Comparison of ENCODE assay signal across 22 mouse cellular contexts in genomic region chr10:93214251-93214650, GRCm38 (mm10). TPM values are rescaled to one million over a fixed set of nuclear protein-coding genes. Genes with fewer than 3 reads are reported as not detected.
A peak's percentile ranks its signal among the peaks of the same experiment; 100 is the strongest.
DNase-seq lines count a peak whose midpoint lies in the region; ATAC-seq and TF ChIP-seq lines count a peak whose summit lies in the region.
"Had no signal": no experiment of that assay in that cellular context is flagged by ENCODE, and none has a peak within 500 bp of the region (broad histone marks: within the 10 kb centered on the region; RNA-seq: fewer than 3 reads in every experiment).

No protein-coding gene starts in this region.

- H3K4me1 ChIP-seq in liver, adult 2 months (ENCODE audit: control insufficient read depth, insufficient read depth, low read length): peaks cover 18% of the 10 kb centered on the region
- H3K4me1 ChIP-seq in liver, embryonic 12.5 days: peaks cover 8% of the 10 kb centered on the region
- peaks cover 12% of the 10 kb centered on the region for H3K4me1 ChIP-seq in kidney, adult 2 months (ENCODE audit: control insufficient read depth, insufficient read depth, low read length)
- no peaks in the 10 kb centered on the region for H3K4me1 ChIP-seq in kidney, postnatal 0 days (replicated peaks; ENCODE audit: insufficient read depth, low read length)
- H3K4me1 ChIP-seq in forebrain, postnatal 0 days (ENCODE audit: insufficient read depth): no peaks in the 10 kb centered on the region; the same call in 1 of the 2 replicates
- no peaks in the 10 kb centered on the region for H3K4me1 ChIP-seq in midbrain, embryonic 15.5 days
- H3K4me1 ChIP-seq: forebrain, embryonic 10.5 days; heart, embryonic 12.5 days; hindbrain, embryonic 12.5 days; midbrain, embryonic 10.5 days had no signal

- H3K4me2 ChIP-seq in liver, embryonic 12.5 days: no peak overlapping the region
- H3K4me2 ChIP-seq in kidney, postnatal 0 days (ENCODE audit: low read length): no peak overlapping the region
- no peak overlapping the region for H3K4me2 ChIP-seq in forebrain, postnatal 0 days (ENCODE audit: low read depth)
- no peak overlapping the region for H3K4me2 ChIP-seq in midbrain, embryonic 15.5 days
- H3K4me2 ChIP-seq: heart, embryonic 12.5 days; hindbrain, embryonic 12.5 days; stomach, embryonic 15.5 days had no signal

- peak; percentile 91 for DNase-seq in liver, adult 2 months (ENCODE audit: extremely low read depth, low read depth, low spot score)
- peak; percentile 85 for DNase-seq in kidney, adult 2 months
- peak; percentile 43 for DNase-seq in kidney, postnatal 0 days (ENCODE audit: low spot score)
- peak; percentile 54 for DNase-seq in yolk sac, embryonic 10.5 days (ENCODE audit: low spot score)
- no peak for DNase-seq in forebrain, postnatal 0 days
- DNase-seq: cerebellum, adult 11 months; cerebellum, adult 9-11 months; gastrocnemius, postnatal 14 days; heart, adult 18-20 months; heart, postnatal 10 days; thymus, postnatal 25 days had no signal

- H3K36me3 ChIP-seq in liver, adult 2 months (ENCODE audit: control insufficient read depth, insufficient read depth, low read length): peaks cover 35% of the 10 kb centered on the region
- peaks cover 77% of the 10 kb centered on the region for H3K36me3 ChIP-seq in liver, embryonic 12.5 days
- no peaks in the 10 kb centered on the region; the same call in 1 of the 2 replicates for H3K36me3 ChIP-seq in kidney, adult 2 months (ENCODE audit: control insufficient read depth, insufficient read depth, low read length)
- H3K36me3 ChIP-seq in kidney, postnatal 0 days (ENCODE audit: insufficient read depth, low read length): peaks cover 13% of the 10 kb centered on the region
- peaks cover 38% of the 10 kb centered on the region for H3K36me3 ChIP-seq in forebrain, postnatal 0 days (ENCODE audit: insufficient read depth)
- H3K36me3 ChIP-seq in midbrain, embryonic 15.5 days (replicated peaks): peaks cover 35% of the 10 kb centered on the region

- TF ChIP-seq CTCF in liver, adult 2 months (IDR thresholded peaks at IDR 0.05; ENCODE audit: low read depth, low read length): no peak
- TF ChIP-seq CTCF in kidney, adult 2 months (conservative IDR thresholded peaks at IDR 0.05; ENCODE audit: insufficient read depth, insufficient read length, low read depth, low read length): no peak
- no peak for TF ChIP-seq CTCF in kidney, postnatal 0 days (IDR thresholded peaks at IDR 0.05; ENCODE audit: low read depth)
- TF ChIP-seq CTCF in forebrain, postnatal 0 days (IDR thresholded peaks at IDR 0.05; ENCODE audit: low read depth): no peak

- H3K4me3 ChIP-seq in liver, adult 2 months (ENCODE audit: insufficient read depth, low read depth, low read length): no peak overlapping the region
- H3K4me3 ChIP-seq in liver, embryonic 12.5 days: no peak overlapping the region
- no peak overlapping the region for H3K4me3 ChIP-seq in kidney, adult 2 months (ENCODE audit: insufficient read depth, low read depth, low read length)
- H3K4me3 ChIP-seq in kidney, postnatal 0 days (replicated peaks; ENCODE audit: low read depth, low read length): no peak overlapping the region
- no peak overlapping the region for H3K4me3 ChIP-seq in forebrain, postnatal 0 days (ENCODE audit: low read depth, low read length)
- no peak overlapping the region for H3K4me3 ChIP-seq in midbrain, embryonic 15.5 days
- H3K4me3 ChIP-seq: forebrain, embryonic 10.5 days; heart, embryonic 12.5 days; hindbrain, embryonic 12.5 days; midbrain, embryonic 10.5 days; stomach, embryonic 15.5 days had no signal

- peaks cover 8% of the 10 kb centered on the region; the same call in 1 of the 2 replicates for H3K79me2 ChIP-seq in liver, adult 2 months (ENCODE audit: control insufficient read depth, insufficient read depth, low read length)

- no peak overlapping the region for H3K9ac ChIP-seq in liver, adult 2 months (ENCODE audit: low read depth, low read length)
- H3K9ac ChIP-seq in liver, embryonic 12.5 days: no peak overlapping the region
- H3K9ac ChIP-seq in kidney, postnatal 0 days (ENCODE audit: low read depth, low read length): no peak overlapping the region
- no peak overlapping the region for H3K9ac ChIP-seq in forebrain, postnatal 0 days
- H3K9ac ChIP-seq in midbrain, embryonic 15.5 days: no peak overlapping the region
- H3K9ac ChIP-seq: heart, embryonic 12.5 days; hindbrain, embryonic 12.5 days; liver, embryonic 14.5 days; stomach, embryonic 15.5 days had no signal

- H3K27me3 ChIP-seq in liver, adult 2 months (ENCODE audit: control insufficient read depth, insufficient read depth, low read length): no peaks in the 10 kb centered on the region
- H3K27me3 ChIP-seq in liver, embryonic 12.5 days (replicated peaks): no peaks in the 10 kb centered on the region
- H3K27me3 ChIP-seq in kidney, adult 2 months (replicated peaks; ENCODE audit: control insufficient read depth, insufficient read depth, low read length): no peaks in the 10 kb centered on the region
- H3K27me3 ChIP-seq in kidney, postnatal 0 days (ENCODE audit: insufficient read depth, low read length): no peaks in the 10 kb centered on the region
- no peaks in the 10 kb centered on the region for H3K27me3 ChIP-seq in forebrain, postnatal 0 days (ENCODE audit: insufficient read depth, low read length)
- H3K27me3 ChIP-seq in midbrain, embryonic 15.5 days (replicated peaks): no peaks in the 10 kb centered on the region
- H3K27me3 ChIP-seq: heart, embryonic 12.5 days; hindbrain, embryonic 12.5 days; stomach, embryonic 15.5 days had no signal

- WGBS in liver, adult 2 months: 9% methylated on average over 4 of the region's 4 CpGs
- WGBS in liver, embryonic 12.5 days (ENCODE audit: insufficient replicate concordance): 62% methylated on average over 4 of the region's 4 CpGs
- WGBS in kidney, adult 2 months: 24% methylated on average over 4 of the region's 4 CpGs
- WGBS in kidney, postnatal 0 days: 31% methylated on average over 4 of the region's 4 CpGs
- WGBS in forebrain, postnatal 0 days: 64% methylated on average over 4 of the region's 4 CpGs
- 73% methylated on average over 4 of the region's 4 CpGs for WGBS in midbrain, embryonic 15.5 days

- ATAC-seq in liver, embryonic 12.5 days: no peak
- ATAC-seq in kidney, postnatal 0 days (replicated peaks; ENCODE audit: low FRiP score, low read depth): 0 out of 2 replicates have a peak, but pooled peaks have one; percentile 57
- ATAC-seq in forebrain, postnatal 0 days: no peak
- ATAC-seq in midbrain, embryonic 15.5 days (replicated peaks): no peak
- ATAC-seq: forebrain, embryonic 16.5 days; inflammation-experienced regulatory T-cells, adult 6 months; lung, postnatal 0 days had no signal

- peak overlapping the region; percentile 3; the same call in 1 of the 2 replicates for H3K27ac ChIP-seq in liver, adult 2 months (replicated peaks; ENCODE audit: insufficient read depth, low read depth, low read length)
- H3K27ac ChIP-seq in liver, embryonic 12.5 days: no peak overlapping the region
- peak overlapping the region; percentile 32; the same call in 1 of the 2 replicates for H3K27ac ChIP-seq in kidney, adult 2 months (ENCODE audit: insufficient read depth, low read depth, low read length)
- H3K27ac ChIP-seq in kidney, postnatal 0 days: no peak overlapping the region
- H3K27ac ChIP-seq in forebrain, postnatal 0 days (ENCODE audit: low read depth, low read length): no peak overlapping the region
- no peak overlapping the region for H3K27ac ChIP-seq in midbrain, embryonic 15.5 days
- H3K27ac ChIP-seq: forebrain, embryonic 10.5 days; hindbrain, embryonic 12.5 days; liver, embryonic 14.5 days; midbrain, embryonic 10.5 days; stomach, embryonic 15.5 days had no signal

- H3K9me3 ChIP-seq in liver, embryonic 12.5 days (replicated peaks): 0 out of 2 replicates have a peak, but pooled peaks cover 3% of the 10 kb centered on the region
- no peaks in the 10 kb centered on the region for H3K9me3 ChIP-seq in kidney, postnatal 0 days (replicated peaks; ENCODE audit: low read length)
- no peaks in the 10 kb centered on the region for H3K9me3 ChIP-seq in forebrain, postnatal 0 days (ENCODE audit: low read length)
- H3K9me3 ChIP-seq in midbrain, embryonic 15.5 days: no peaks in the 10 kb centered on the region
- H3K9me3 ChIP-seq: midbrain, embryonic 10.5 days; stomach, embryonic 15.5 days had no signal

- no peak for TF ChIP-seq POLR2A in liver, adult 2 months (IDR thresholded peaks at IDR 0.05; ENCODE audit: extremely low read depth, insufficient read depth, low read length)
- TF ChIP-seq POLR2A in kidney, adult 2 months (IDR thresholded peaks at IDR 0.05; ENCODE audit: low read depth, low read length): no peak

RNA-seq across cellular contexts. Expression of gene Cdk17, which starts 53.6 kb away (rescaled TPM):
- total RNA-seq in liver, adult 2 months (2014; rRNA removed): 17.1 and 17.7 TPM in 2 replicates
- polyA plus RNA-seq in liver, adult 2 months (2012; rRNA removed): 11.3 and 12.5 TPM in 2 replicates
- polyA plus RNA-seq in liver, embryonic 12.5 days (2016; fragmentation: Nextera tagmentation; extraction: Ambion mirVana): 22.3 and 23.0 TPM in 2 replicates
- polyA plus RNA-seq in kidney, adult 2 months (2012; rRNA removed): 8.7 and 9.5 TPM in 2 replicates
- 13.9 and 16.4 TPM in 2 replicates for polyA plus RNA-seq in kidney, postnatal 0 days (2015; fragmentation: Nextera tagmentation; extraction: Ambion mirVana)
- total RNA-seq in forebrain, postnatal 0 days (2014; rRNA removed): 119 and 149 TPM in 2 replicates
- 39.2 and 46.8 TPM in 2 replicates for polyA plus RNA-seq in forebrain, postnatal 0 days (2015; fragmentation: Nextera tagmentation; extraction: Ambion mirVana)
- polyA plus RNA-seq in midbrain, embryonic 15.5 days (2015; fragmentation: Nextera tagmentation; extraction: Ambion mirVana): 42.2 and 45.7 TPM in 2 replicates

Comparison
In these comparisons a context has a peak if more than half of its experiments do, and no peak if none do; other contexts are left out.
1. H3K27ac ChIP-seq: peak in liver, adult 2 months (single experiment) and kidney, adult 2 months (single experiment); none in liver, embryonic 12.5 days (single experiment), kidney, postnatal 0 days (single experiment), forebrain, postnatal 0 days (single experiment) and midbrain, embryonic 15.5 days (single experiment).